Mouse (Mus musculus) gastrocnemius, postnatal 36 days (tissue): ENCODE data around the gene Abi3. TPM values are rescaled to one million over a fixed set of nuclear protein-coding genes. Genes with fewer than 3 reads are reported as not detected.

ENCODE experiments used
- DNase-seq, 2 experiments: peaks; one replicate each; pipeline ENCODE4 v3.0.0; 2022
- intact Hi-C: fragments of 180-260 bp; cut with DNase I; formaldehyde crosslinking; loops from one replicate; pipeline ENCODE4 v1.15.1; 2025
- total RNA-seq, 2 experiments: library from RNA; stranded (reverse); gene quantifications; 2 replicates each; pipeline ENCODE4 v1.2.3; 2021

Abi3 gene
- total RNA-seq, 2 experiments from 2014 or later = 2.8 to 3.6 TPM

GRCm38 (mm10) chr11:95840694-95841497 is 1.4 kb downstream of the Abi3 start:
- intact Hi-C loops = no loop called here
- no peak for DNase-seq

- no peak for DNase-seq
- intact Hi-C loops = no loop called here
Observed at GRCm38 (mm10) chr11:95838999-95839868, 3.0 kb downstream of the Abi3 start.

- intact Hi-C loops = no loop called here
- DNase-seq = no peak
Observed at GRCm38 (mm10) chr11:95838598-95838997, 3.7 kb downstream of the Abi3 start.

DNA sequence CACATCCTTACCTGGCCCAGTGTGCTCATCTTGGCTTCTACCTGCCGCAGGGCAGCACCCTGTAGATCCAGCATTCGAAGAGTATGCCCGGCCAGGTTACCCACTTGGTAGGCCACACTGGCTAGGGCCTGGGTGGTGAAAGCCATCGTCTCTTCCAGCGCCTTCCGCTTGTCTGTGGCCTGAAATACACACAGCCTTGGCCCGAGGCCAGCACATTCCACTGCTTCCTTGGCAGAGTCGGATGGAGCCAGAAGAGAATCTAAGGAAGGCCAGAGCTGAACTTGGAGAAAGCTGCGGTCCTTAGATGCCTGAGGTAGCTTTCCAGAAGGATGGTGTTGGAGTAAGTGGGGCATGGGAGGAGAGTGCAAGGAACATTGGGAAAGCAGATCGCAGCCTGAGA is 5.2 kb downstream of the Abi3 start, which contains the start of gene Gngt2:
Gene Gngt2, plus strand, starts transcription at position 158 of the 400 bp plus-strand sequence.
- intact Hi-C loops = no loop called here

GRCm38 (mm10) chr11:95836433-95836832 is 5.8 kb downstream of the Abi3 start:
- intact Hi-C loops = no loop called here
- no peak for DNase-seq

More for the DNA sequence above, 5.2 kb downstream of the Abi3 start, which contains the start of gene Gngt2:
- peak; percentile 68 to 85 for DNase-seq

- intact Hi-C loops = no loop called here
- DNase-seq = no peak
Observed at GRCm38 (mm10) chr11:95835832-95836231, 6.4 kb downstream of the Abi3 start.

GRCm38 (mm10) chr11:95834742-95835710 is 7.2 kb downstream of the Abi3 start:
- intact Hi-C loops = no loop called here
- DNase-seq = no peak

GRCm38 (mm10) chr11:95834143-95834667 is 8.1 kb downstream of the Abi3 start:
- intact Hi-C loops = no loop called here
- no peak for DNase-seq

- intact Hi-C loops = no loop called here
- no peak for DNase-seq
Observed at GRCm38 (mm10) chr11:95833631-95834142, 8.6 kb downstream of the Abi3 start.

GRCm38 (mm10) chr11:95833006-95833570 is 9.2 kb downstream of the Abi3 start:
- no peak for DNase-seq
- intact Hi-C loops = no loop called here

DNA sequence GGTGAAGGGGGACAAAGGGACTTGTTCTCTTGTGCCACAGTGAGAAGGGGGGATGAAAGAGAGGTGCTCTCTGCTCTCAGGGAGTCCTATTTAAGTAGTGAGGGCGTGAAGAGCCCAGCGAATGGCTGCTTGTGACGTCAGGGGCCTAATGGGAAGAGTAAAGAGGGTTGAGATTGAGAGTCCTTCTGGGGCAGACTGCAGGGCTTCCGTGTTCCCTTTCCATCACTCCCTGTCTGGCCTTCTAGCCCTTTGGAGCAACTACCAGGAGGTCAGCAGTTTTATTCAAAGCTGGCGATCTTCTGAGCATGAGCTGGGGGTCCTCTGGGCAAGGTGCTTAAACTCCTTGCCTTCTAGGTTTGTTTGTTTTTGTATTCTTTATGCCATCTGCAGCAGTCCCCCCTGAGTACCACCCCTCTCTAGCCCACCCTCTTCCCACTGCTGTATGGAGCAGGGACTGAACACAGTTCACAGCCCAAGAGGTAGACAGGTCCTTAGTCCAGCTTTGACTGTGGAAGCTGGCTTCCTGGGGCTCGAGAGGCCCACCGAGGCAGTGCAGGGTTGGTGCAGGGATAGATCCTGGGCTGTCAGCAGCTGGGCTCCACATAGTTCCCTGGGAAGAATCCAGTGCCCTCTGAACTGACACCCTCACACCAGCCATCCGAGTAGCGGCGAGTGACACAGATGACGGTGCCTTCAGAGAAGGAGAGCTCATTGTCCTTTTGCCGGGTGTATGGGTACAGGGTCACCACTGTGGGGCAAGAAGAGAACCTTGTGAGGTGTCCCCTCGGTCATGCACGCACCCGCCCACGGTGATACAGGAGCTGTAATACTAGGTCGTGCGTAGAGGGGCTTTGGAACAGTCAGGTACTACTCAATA is 9.9 kb downstream of the Abi3 start:
- intact Hi-C loops = no loop called here
- DNase-seq = no peak

DNA sequence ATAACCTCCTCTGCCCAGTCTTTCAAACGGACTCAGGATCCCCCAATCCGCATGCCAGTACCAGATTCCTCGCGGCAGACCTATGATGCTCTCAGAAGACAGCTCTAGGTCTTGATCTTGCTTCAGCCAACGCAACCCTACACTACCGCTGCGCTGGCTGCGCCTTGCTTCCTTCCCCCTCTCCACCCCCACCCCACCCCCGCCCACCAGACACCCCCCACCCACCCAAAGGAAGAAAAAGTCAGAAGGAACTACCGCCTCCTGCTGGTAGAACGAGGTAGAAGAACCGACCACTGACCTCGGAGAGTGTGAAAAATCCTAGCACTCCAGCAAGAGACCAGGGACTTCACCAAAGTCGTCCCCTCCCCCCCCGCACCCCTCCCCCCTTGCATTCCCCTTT is 10.6 kb downstream of the Abi3 start:
- intact Hi-C loops = no loop called here
- no peak for DNase-seq

DNA sequence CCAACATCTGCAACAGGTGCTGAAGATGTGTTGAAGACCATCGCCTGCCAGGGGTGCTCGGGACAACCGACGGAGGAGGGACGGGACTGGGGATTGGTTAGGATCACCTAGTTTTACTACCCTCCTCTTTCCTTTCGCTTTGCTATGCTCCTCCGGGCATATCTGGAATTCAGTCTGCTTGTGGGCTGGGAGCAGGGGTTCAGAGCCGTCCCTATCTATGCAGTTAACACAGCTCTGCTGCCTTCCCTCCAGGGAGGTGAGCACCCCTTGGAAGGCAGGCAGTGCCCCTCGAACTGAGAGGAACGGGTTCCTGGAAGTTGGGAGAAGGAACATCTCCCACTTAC is 11.0 kb downstream of the Abi3 start:
- intact Hi-C loops = no loop called here
- no peak for DNase-seq

DNA sequence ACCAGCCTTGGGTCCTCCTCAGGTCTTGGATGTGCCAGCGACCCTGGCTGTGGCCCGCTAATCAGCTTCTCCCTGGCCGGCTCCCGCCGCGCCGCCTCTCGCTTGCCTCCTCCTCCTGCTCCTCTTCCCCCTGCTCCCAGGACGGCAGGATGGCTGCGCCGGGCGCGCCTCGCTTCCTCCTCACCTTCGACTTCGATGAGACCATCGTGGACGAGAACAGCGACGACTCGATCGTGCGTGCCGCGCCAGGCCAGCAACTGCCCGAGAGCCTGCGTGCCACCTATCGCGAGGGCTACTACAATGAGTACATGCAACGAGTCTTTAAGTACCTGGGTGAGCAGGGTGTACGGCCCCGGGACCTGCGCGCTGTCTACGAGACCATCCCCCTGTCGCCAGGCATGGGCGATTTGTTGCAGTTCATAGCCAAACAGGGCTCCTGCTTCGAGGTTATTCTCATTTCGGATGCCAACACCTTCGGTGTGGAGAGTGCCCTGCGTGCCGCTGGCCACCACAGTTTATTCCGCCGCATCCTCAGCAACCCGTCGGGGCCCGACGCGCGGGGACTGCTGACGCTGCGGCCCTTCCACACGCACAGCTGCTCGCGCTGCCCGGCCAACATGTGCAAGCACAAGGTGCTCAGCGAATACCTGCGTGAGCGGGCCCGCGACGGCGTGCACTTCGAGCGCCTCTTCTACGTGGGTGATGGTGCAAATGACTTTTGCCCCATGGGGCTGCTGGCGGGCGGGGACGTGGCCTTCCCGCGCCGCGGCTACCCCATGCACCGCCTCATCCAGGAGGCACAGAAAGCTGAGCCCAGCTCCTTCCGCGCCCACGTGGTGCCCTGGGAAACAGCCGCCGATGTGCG is 11.6 kb downstream of the Abi3 start:
- peak in 1 of 2 experiments; percentile 25 for DNase-seq
- intact Hi-C loops = no loop called here

GRCm38 (mm10) chr11:95829526-95830050 is 12.7 kb downstream of the Abi3 start:
- no peak for DNase-seq
- intact Hi-C loops = loop anchor here (2.0 to 5.0 kb wide), 2 partner anchors 23 to 57 kb away; no protein-coding TSS in a partner anchor

DNA sequence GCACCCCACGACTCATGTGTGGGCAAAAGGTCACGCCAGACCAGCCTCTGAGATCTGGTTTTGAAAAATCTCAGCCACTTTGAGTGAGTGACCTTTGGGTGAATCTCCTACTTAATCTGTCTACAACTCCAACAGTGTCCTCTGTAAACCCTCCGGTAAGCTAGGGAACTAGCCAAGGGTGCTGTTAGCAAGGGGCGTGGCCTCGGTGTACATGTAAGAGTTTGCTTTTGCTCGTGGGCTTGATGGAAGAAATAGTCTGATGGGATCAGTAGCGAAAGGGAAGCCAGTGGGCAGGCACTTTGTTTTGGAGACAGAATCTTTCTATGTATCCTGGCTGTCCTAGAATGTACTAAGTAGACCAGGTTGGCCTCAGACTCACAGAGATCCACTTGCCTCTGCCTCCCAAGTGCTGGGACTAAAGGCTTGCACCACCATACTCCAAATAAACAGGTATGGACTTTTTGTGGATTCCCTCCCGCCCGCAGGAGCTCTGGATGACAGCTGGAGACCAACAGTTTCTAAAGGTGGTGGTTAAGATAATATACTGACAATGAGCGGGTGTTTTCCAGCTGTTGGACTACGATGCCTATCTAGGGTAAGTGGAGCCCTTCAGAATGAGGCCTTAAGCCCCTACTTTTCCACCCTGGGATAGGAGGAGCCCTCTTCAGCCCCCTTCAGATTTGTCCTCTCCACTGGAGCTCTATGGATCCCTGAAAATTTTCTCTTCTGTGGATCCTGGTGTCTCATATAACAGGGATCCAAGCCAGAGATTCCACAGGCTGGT is 13.9 kb downstream of the Abi3 start:
- DNase-seq = peak in 1 of 2 experiments; percentile 2
- intact Hi-C loops = loop anchor here (2.0 to 5.0 kb wide), 2 partner anchors 24 to 56 kb away; no protein-coding TSS in a partner anchor
